Mouse (Mus musculus) lung, embryonic 15.5 days (tissue): ENCODE data around the gene Klhl8. TPM values are rescaled to one million over a fixed set of nuclear protein-coding genes. Genes with fewer than 3 reads are reported as not detected.

Source experiments
- ATAC-seq: fragments of 200-750 bp; cut with Nextera tagmentation; 2 replicates; pipeline ENCODE4 v1.8.0; 2017; ENCODE audit warnings: moderate number of reproducible peaks, borderline replicate concordance; ENCODE audit not compliant: low FRiP score, low TSS enrichment; ENCODE audit errors: extremely low read depth
- H3K27ac ChIP-seq: fragments of 300-500 bp; sonication (generic); 2 replicates; pipeline ENCODE4 v1.5.1; 2015; ENCODE audit warnings: moderate library complexity, mild to moderate bottlenecking, inconsistent platforms
- H3K27me3 ChIP-seq: fragments of 300-500 bp; sonication (generic); 2 replicates; pipeline ENCODE4 v1.6.1; 2015; ENCODE audit warnings: inconsistent platforms
- H3K36me3 ChIP-seq: fragments of 300-500 bp; sonication (generic); 2 replicates; pipeline ENCODE4 v1.6.1; 2015; ENCODE audit warnings: inconsistent platforms
- H3K4me1 ChIP-seq: fragments of 300-500 bp; sonication (generic); 2 replicates; pipeline ENCODE4 v1.6.1; 2015; ENCODE audit warnings: inconsistent platforms
- H3K4me2 ChIP-seq: fragments of 300-500 bp; sonication (generic); 2 replicates; pipeline ENCODE4 v1.6.1; 2015; ENCODE audit warnings: inconsistent platforms, mild to moderate bottlenecking, moderate library complexity
- H3K4me3 ChIP-seq: fragments of 300-500 bp; sonication (generic); 2 replicates; pipeline ENCODE4 v1.5.1; 2015; ENCODE audit warnings: mild to moderate bottlenecking, inconsistent platforms
- H3K9ac ChIP-seq: fragments of 300-500 bp; sonication (generic); 2 replicates; pipeline ENCODE4 v1.6.1; 2015; ENCODE audit warnings: inconsistent platforms
- H3K9me3 ChIP-seq: fragments of 300-500 bp; sonication (generic); 2 replicates; pipeline ENCODE4 v1.6.1; 2016; ENCODE audit warnings: inconsistent platforms
- WGBS: fragments of 180-500 bp; shearing (Covaris S2); methylation state at CpG from one replicate; pipeline ENCODE4 v1.1.7; 2015; 5-methylcytosine and 5-hydroxymethylcytosine counted together
- polyA plus RNA-seq: library from polyadenylated mRNA; unstranded; fragments of >200 nt; fragmentation: Nextera tagmentation; extraction: Ambion mirVana; gene quantifications from 2 replicates; pipeline ENCODE4 v1.2.1, GENCODE M21; 2015

Klhl8 gene
- polyA plus RNA-seq, 1 experiment from 2014 or later = 10.8 TPM

- Histone ChIP-seq H3K4me3 (no peak overlapping the region), H3K4me1 (peaks cover 11% of the 10 kb centered on the region; the same call in 1 of the 2 replicates), H3K36me3 (no peaks in the 10 kb centered on the region), H3K4me2 (no peak overlapping the region), H3K9me3 (no peaks in the 10 kb centered on the region), H3K27ac (no peak overlapping the region), H3K9ac (no peak overlapping the region), H3K27me3 (no peaks in the 10 kb centered on the region)
- WGBS = 56% methylated on average over 5 of the region's 5 CpGs
- ATAC-seq = no peak
These were observed 54.6 kb downstream of the Klhl8 start for GRCm38 (mm10) chr5:103856286-103857009.

- Histone ChIP-seq H3K4me2 (no peak overlapping the region), H3K4me3 (no peak overlapping the region), H3K27ac (peak overlapping the region; percentile 4; the same call in 1 of the 2 replicates), H3K36me3 (peaks cover 2% of the 10 kb centered on the region; the same call in 1 of the 2 replicates), H3K9ac (no peak overlapping the region), H3K9me3 (no peaks in the 10 kb centered on the region), H3K27me3 (no peaks in the 10 kb centered on the region), H3K4me1 (peaks cover 11% of the 10 kb centered on the region; the same call in 1 of the 2 replicates)
- peak; percentile 41; the same call in 1 of the 2 replicates for ATAC-seq
- WGBS = 67% methylated on average over 14 of the region's 14 CpGs
These were observed 55.4 kb downstream of the Klhl8 start for GRCm38 (mm10) chr5:103855483-103856211.

DNA sequence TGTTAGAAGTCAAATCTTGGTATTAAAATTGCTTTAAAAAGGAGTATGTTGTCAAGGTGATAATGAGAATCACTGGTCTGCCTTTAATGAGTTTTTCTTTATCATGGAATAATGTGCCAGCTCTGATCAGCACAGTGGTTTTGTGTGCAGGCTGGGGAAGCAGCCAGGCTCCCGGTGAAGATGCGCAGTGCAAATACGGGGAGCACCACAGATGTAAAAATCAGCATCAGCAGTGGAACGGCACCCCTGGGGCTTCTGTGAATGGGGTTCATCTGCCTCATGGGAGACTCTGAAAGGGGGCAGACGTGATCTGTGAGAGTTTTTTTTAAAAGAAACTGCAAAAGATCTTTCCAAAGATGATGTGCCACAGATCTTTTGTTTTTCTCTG lies 56.3 kb downstream of the Klhl8 start:
- Histone ChIP-seq H3K4me3 (no peak overlapping the region), H3K36me3 (peaks cover 6% of the 10 kb centered on the region; the same call in 1 of the 2 replicates), H3K27ac (no peak overlapping the region), H3K4me1 (peaks cover 11% of the 10 kb centered on the region; the same call in 1 of the 2 replicates), H3K27me3 (no peaks in the 10 kb centered on the region), H3K9me3 (no peaks in the 10 kb centered on the region), H3K9ac (no peak overlapping the region), H3K4me2 (no peak overlapping the region)
- 85% methylated on average over 5 of the region's 5 CpGs for WGBS
- no peak for ATAC-seq

DNA sequence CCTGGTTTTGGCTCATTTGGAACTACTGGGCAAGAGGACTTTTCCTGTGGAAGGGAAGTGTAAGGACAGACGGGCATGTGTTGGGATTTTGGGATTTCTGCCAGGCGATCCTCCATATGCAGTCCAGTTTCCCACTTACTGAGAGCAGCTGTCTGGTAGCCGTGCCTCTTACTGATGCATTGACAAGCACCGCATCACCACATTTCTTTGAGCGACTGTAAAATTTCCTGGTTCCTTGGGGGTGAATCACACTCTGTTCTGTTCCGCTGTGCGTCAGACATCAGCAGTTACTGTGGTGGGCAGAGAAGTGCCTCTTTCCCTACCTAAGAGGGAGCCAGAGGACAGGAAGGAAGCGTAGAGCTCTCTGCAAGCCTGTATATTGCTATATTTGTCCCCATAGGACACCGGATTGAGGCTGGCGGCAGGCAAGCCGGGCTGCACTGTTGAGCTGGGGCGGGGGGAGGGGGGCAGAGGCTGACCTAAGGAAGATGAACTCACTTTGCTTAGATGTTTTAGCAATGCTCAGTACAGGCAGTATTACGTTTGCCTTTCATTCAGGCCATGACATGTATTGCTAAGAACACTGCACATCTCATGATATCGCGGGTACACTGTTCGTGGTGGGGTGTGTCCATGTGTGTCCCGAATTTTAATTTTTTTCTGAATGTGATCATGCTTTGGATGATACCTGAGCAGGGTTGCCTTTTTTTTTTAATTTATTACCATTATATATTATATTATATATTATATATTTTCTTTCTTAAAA lies 56.8 kb downstream of the Klhl8 start:
- H3K9ac ChIP-seq = no peak overlapping the region
- H3K4me2 ChIP-seq = no peak overlapping the region

GRCm38 (mm10) chr5:103852756-103853549 lies 58.1 kb downstream of the Klhl8 start:
- Histone ChIP-seq H3K4me2 (no peak overlapping the region), H3K4me3 (no peak overlapping the region), H3K4me1 (peaks cover 11% of the 10 kb centered on the region; the same call in 1 of the 2 replicates), H3K36me3 (peaks cover 15% of the 10 kb centered on the region; the same call in 1 of the 2 replicates), H3K27ac (no peak overlapping the region), H3K27me3 (no peaks in the 10 kb centered on the region), H3K9me3 (no peaks in the 10 kb centered on the region), H3K9ac (no peak overlapping the region)
- WGBS = 84% methylated on average over 4 of the region's 4 CpGs
- ATAC-seq = no peak

More for the DNA sequence above, 56.8 kb downstream of the Klhl8 start:
- H3K4me1 ChIP-seq = peaks cover 11% of the 10 kb centered on the region; the same call in 1 of the 2 replicates
- ATAC-seq = peak; percentile 49; the same call in 1 of the 2 replicates
- H3K36me3 ChIP-seq = peaks cover 12% of the 10 kb centered on the region; the same call in 1 of the 2 replicates
- no peaks in the 10 kb centered on the region for H3K9me3 ChIP-seq
- H3K4me3 ChIP-seq = no peak overlapping the region
- 57% methylated on average over 17 of the region's 17 CpGs for WGBS
- no peaks in the 10 kb centered on the region for H3K27me3 ChIP-seq
- H3K27ac ChIP-seq = no peak overlapping the region

- H3K9ac ChIP-seq = no peak overlapping the region
- no peaks in the 10 kb centered on the region for H3K9me3 ChIP-seq
- peaks cover 15% of the 10 kb centered on the region; the same call in 1 of the 2 replicates for H3K36me3 ChIP-seq
- peaks cover 14% of the 10 kb centered on the region for H3K4me1 ChIP-seq
- H3K4me2 ChIP-seq = no peak overlapping the region
- H3K27me3 ChIP-seq = no peaks in the 10 kb centered on the region
- WGBS = 66% methylated on average over 8 of the region's 8 CpGs
- no peak overlapping the region for H3K4me3 ChIP-seq
- H3K27ac ChIP-seq = no peak overlapping the region
- no peak for ATAC-seq
These were observed 62.5 kb downstream of the Klhl8 start for GRCm38 (mm10) chr5:103848546-103848945.

- Histone ChIP-seq H3K36me3 (peaks cover 26% of the 10 kb centered on the region), H3K4me3 (no peak overlapping the region), H3K9me3 (no peaks in the 10 kb centered on the region), H3K4me2 (no peak overlapping the region), H3K9ac (no peak overlapping the region), H3K4me1 (peaks cover 14% of the 10 kb centered on the region), H3K27me3 (no peaks in the 10 kb centered on the region), H3K27ac (no peak overlapping the region)
- ATAC-seq = 0 out of 2 replicates have a peak, but pooled peaks have one; percentile 24
- 58% methylated on average over 5 of the region's 5 CpGs for WGBS
These were observed 64.5 kb downstream of the Klhl8 start for GRCm38 (mm10) chr5:103846609-103847008.

DNA sequence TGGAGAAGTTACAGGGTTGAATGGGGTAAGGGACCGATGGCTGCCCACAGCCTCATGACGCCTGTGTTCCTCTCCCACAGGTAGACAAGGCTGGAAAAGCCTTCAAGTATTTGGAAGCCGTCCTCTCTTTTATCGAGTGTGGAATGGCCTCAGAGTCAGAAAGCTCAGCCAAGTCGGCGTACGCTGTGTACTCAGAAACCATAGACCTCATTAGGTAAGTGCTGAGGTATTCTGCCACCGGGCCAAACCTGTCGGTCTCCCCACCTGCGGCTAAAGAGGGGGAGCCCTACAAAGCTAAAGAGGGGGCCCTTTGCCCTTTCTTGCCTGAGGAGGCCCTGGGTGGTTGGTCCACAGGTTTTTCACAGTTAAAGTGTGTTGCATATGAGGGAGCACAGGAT lies 64.9 kb downstream of the Klhl8 start:
- no peaks in the 10 kb centered on the region for H3K27me3 ChIP-seq
- no peaks in the 10 kb centered on the region for H3K9me3 ChIP-seq
- no peak overlapping the region for H3K4me3 ChIP-seq
- H3K4me1 ChIP-seq = peaks cover 14% of the 10 kb centered on the region
- H3K27ac ChIP-seq = peak overlapping the region; percentile 61; the same call in 1 of the 2 replicates
- WGBS = 60% methylated on average over 10 of the region's 10 CpGs
- H3K36me3 ChIP-seq = peaks cover 28% of the 10 kb centered on the region
- peak; percentile 48; the same call in 1 of the 2 replicates for ATAC-seq
- H3K4me2 ChIP-seq = no peak overlapping the region
- no peak overlapping the region for H3K9ac ChIP-seq

- peaks cover 14% of the 10 kb centered on the region for H3K4me1 ChIP-seq
- H3K27me3 ChIP-seq = no peaks in the 10 kb centered on the region
- H3K9ac ChIP-seq = no peak overlapping the region
- peak overlapping the region; percentile 61; the same call in 1 of the 2 replicates for H3K27ac ChIP-seq
- ATAC-seq = peak; percentile 8; the same call in 1 of the 2 replicates
- peaks cover 25% of the 10 kb centered on the region for H3K36me3 ChIP-seq
- H3K4me3 ChIP-seq = no peak overlapping the region
- no peaks in the 10 kb centered on the region for H3K9me3 ChIP-seq
- H3K4me2 ChIP-seq = no peak overlapping the region
- 56% methylated on average over 19 of the region's 19 CpGs for WGBS
These were observed 65.5 kb downstream of the Klhl8 start for GRCm38 (mm10) chr5:103845418-103846153.

DNA sequence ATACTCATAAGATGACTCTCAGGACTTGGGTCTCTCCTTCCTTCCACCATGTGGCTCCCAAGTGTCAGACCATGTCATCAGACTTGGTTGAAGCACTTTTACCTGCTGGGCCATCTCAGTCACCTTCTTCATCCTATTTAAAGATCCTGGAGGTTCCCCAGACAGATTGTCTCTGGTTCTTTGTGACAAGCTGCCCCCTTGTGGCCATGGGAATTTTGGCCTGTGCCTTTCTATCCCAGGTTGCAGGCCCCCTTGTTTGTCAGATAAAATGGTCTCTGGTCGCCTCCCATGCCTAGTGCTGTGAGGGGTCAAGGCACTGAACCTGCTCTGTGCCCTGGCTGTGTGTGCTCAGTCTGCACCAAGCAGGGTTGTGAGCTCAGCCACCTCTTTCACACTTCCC lies 67.1 kb downstream of the Klhl8 start:
- H3K36me3 ChIP-seq = peaks cover 14% of the 10 kb centered on the region
- no peaks in the 10 kb centered on the region for H3K9me3 ChIP-seq
- H3K4me1 ChIP-seq = peaks cover 15% of the 10 kb centered on the region
- no peaks in the 10 kb centered on the region for H3K27me3 ChIP-seq
- ATAC-seq = no peak
- H3K4me3 ChIP-seq = no peak overlapping the region
- no peak overlapping the region for H3K4me2 ChIP-seq
- H3K9ac ChIP-seq = no peak overlapping the region
- H3K27ac ChIP-seq = no peak overlapping the region
- 77% methylated on average over 1 of the region's 1 CpGs for WGBS
